Comparison of ENCODE assay signal across 7 mouse cellular contexts in genomic region chr1:92956571-92957335, GRCm38 (mm10). TPM values are rescaled to one million over a fixed set of nuclear protein-coding genes. Genes with fewer than 3 reads are reported as not detected.
DNase-seq lines count a peak whose midpoint lies in the region; ATAC-seq and TF ChIP-seq lines count a peak whose summit lies in the region.
"Not testable (repeated sequence)": the region's sequence is repeated elsewhere in the genome, so short reads cannot be mapped to it uniquely, and the experiment has no call there.

No protein-coding gene starts in this region.

- not testable (repeated sequence) for H3K4me1 ChIP-seq in bone marrow, adult 2 months (ENCODE audit: control insufficient read depth, insufficient read depth, low read length); forebrain, embryonic 12.5 days; heart, embryonic 15.5 days (replicated peaks); kidney, embryonic 16.5 days (ENCODE audit: insufficient read depth, low read length); limb, embryonic 12.5 days (replicated peaks); midbrain, embryonic 13.5 days (replicated peaks)

- H3K4me3 ChIP-seq in bone marrow, adult 2 months (replicated peaks; ENCODE audit: control insufficient read depth, low read depth, low read length); midbrain, embryonic 13.5 days (replicated peaks): not testable (repeated sequence)
- peak overlapping the region; percentile 20; the same call in 1 of the 2 replicates for H3K4me3 ChIP-seq in forebrain, embryonic 12.5 days (replicated peaks)
- H3K4me3 ChIP-seq in heart, embryonic 15.5 days = peak overlapping the region; percentile 21
- peak overlapping the region; percentile 19; the same call in 1 of the 2 replicates for H3K4me3 ChIP-seq in kidney, embryonic 16.5 days (ENCODE audit: low read length)
- peak overlapping the region; percentile 20 for H3K4me3 ChIP-seq in limb, embryonic 12.5 days (replicated peaks)

- ATAC-seq in forebrain, embryonic 12.5 days (ENCODE audit: low FRiP score); heart, embryonic 15.5 days (replicated peaks; ENCODE audit: insufficient number of reproducible peaks, insufficient read depth, low FRiP score, low read depth); kidney, embryonic 16.5 days (ENCODE audit: low FRiP score, low TSS enrichment); limb, embryonic 12.5 days (ENCODE audit: insufficient number of reproducible peaks, insufficient read depth, low FRiP score, low TSS enrichment, low read depth); midbrain, embryonic 13.5 days: not testable (repeated sequence)

- H3K27ac ChIP-seq in bone marrow, adult 2 months (ENCODE audit: control insufficient read depth, insufficient read depth, low read depth, low read length, poor library complexity); forebrain, embryonic 12.5 days; heart, embryonic 15.5 days; kidney, embryonic 16.5 days (ENCODE audit: low read length); limb, embryonic 12.5 days; midbrain, embryonic 13.5 days: not testable (repeated sequence)

- H3K27me3 ChIP-seq in forebrain, embryonic 12.5 days; heart, embryonic 15.5 days; kidney, embryonic 16.5 days (ENCODE audit: insufficient read depth, low read length); limb, embryonic 12.5 days; midbrain, embryonic 13.5 days: not testable (repeated sequence)

- WGBS in bone marrow, adult 2 months = 2% methylated on average over 11 of the region's 11 CpGs
- WGBS in forebrain, embryonic 12.5 days = 9% methylated on average over 11 of the region's 11 CpGs
- WGBS in heart, embryonic 15.5 days = 4% methylated on average over 11 of the region's 11 CpGs
- 7% methylated on average over 11 of the region's 11 CpGs for WGBS in kidney, embryonic 16.5 days
- 9% methylated on average over 11 of the region's 11 CpGs for WGBS in limb, embryonic 12.5 days
- WGBS in midbrain, embryonic 13.5 days = 10% methylated on average over 11 of the region's 11 CpGs

- not testable (repeated sequence) for H3K9me3 ChIP-seq in forebrain, embryonic 12.5 days; heart, embryonic 15.5 days (replicated peaks); kidney, embryonic 16.5 days (ENCODE audit: low read length); limb, embryonic 12.5 days; midbrain, embryonic 13.5 days

- peak; percentile 41 to 68 for DNase-seq in spleen, adult 18-20 months

- H3K36me3 ChIP-seq in forebrain, embryonic 12.5 days (replicated peaks); heart, embryonic 15.5 days; kidney, embryonic 16.5 days (ENCODE audit: insufficient read depth, low read length); limb, embryonic 12.5 days; midbrain, embryonic 13.5 days: not testable (repeated sequence)

- peak overlapping the region; percentile 43 for H3K4me2 ChIP-seq in forebrain, embryonic 12.5 days
- peak overlapping the region; percentile 53 for H3K4me2 ChIP-seq in heart, embryonic 15.5 days
- H3K4me2 ChIP-seq in kidney, embryonic 16.5 days (replicated peaks; ENCODE audit: low read depth, low read length) = peak overlapping the region; percentile 41
- H3K4me2 ChIP-seq in limb, embryonic 12.5 days = peak overlapping the region; percentile 50
- peak overlapping the region; percentile 41 for H3K4me2 ChIP-seq in midbrain, embryonic 13.5 days (replicated peaks)

- peak; percentile 28; the same call in 1 of the 2 replicates for TF ChIP-seq CTCF in bone marrow, adult 2 months (IDR thresholded peaks at IDR 0.05; ENCODE audit: control insufficient read depth, insufficient read depth, low read length)

- not testable (repeated sequence) for TF ChIP-seq POLR2A in bone marrow, adult 2 months (IDR thresholded peaks at IDR 0.05; ENCODE audit: borderline replicate concordance, control insufficient read depth, low read depth, low read length)

- H3K9ac ChIP-seq in forebrain, embryonic 12.5 days = peak overlapping the region; percentile 33; the same call in 1 of the 2 replicates
- not testable (repeated sequence) for H3K9ac ChIP-seq in heart, embryonic 15.5 days; kidney, embryonic 16.5 days (replicated peaks; ENCODE audit: low read length); midbrain, embryonic 13.5 days (replicated peaks)
- H3K9ac ChIP-seq in limb, embryonic 12.5 days (replicated peaks) = 0 out of 2 replicates have a peak overlapping the region, but pooled peaks have one; percentile 18

RNA-seq across cellular contexts. Expression of gene Gpr35, which starts 6.1 kb away (rescaled TPM):
- polyA plus RNA-seq in bone marrow, adult 2 months (2011; ENCODE audit: insufficient read depth, insufficient read length, low replicate concordance, missing spikeins) = 0.49 and 5.0 TPM in 2 replicates
- polyA plus RNA-seq in forebrain, embryonic 12.5 days (2016; fragmentation: Nextera tagmentation; extraction: Ambion mirVana) = 0.51 and 0.63 TPM in 2 replicates
- 0.43 and 0.94 TPM in 2 replicates for polyA plus RNA-seq in heart, embryonic 15.5 days (2015; fragmentation: Nextera tagmentation; extraction: Ambion mirVana)
- 0.50 and 0.62 TPM in 2 replicates for polyA plus RNA-seq in kidney, embryonic 16.5 days (2015; fragmentation: Nextera tagmentation; extraction: Ambion mirVana)
- 0.08 and 0.20 TPM in 2 replicates for polyA plus RNA-seq in limb, embryonic 12.5 days (2016; fragmentation: Nextera tagmentation; extraction: Ambion mirVana)
- 0.34 and 0.44 TPM in 2 replicates for polyA plus RNA-seq in midbrain, embryonic 13.5 days (2015; fragmentation: Nextera tagmentation; extraction: Ambion mirVana)

RNA-seq across cellular contexts. Expression of gene Capn10, which starts 22.6 kb away (rescaled TPM):
- polyA plus RNA-seq in bone marrow, adult 2 months (2011; ENCODE audit: insufficient read depth, insufficient read length, low replicate concordance, missing spikeins) = 5.4 and 15.5 TPM in 2 replicates
- polyA plus RNA-seq in forebrain, embryonic 12.5 days (2016; fragmentation: Nextera tagmentation; extraction: Ambion mirVana) = 52.0 and 52.9 TPM in 2 replicates
- polyA plus RNA-seq in heart, embryonic 15.5 days (2015; fragmentation: Nextera tagmentation; extraction: Ambion mirVana) = 21.7 and 23.6 TPM in 2 replicates
- 42.8 and 44.8 TPM in 2 replicates for polyA plus RNA-seq in kidney, embryonic 16.5 days (2015; fragmentation: Nextera tagmentation; extraction: Ambion mirVana)
- polyA plus RNA-seq in limb, embryonic 12.5 days (2016; fragmentation: Nextera tagmentation; extraction: Ambion mirVana) = 39.6 and 40.2 TPM in 2 replicates
- polyA plus RNA-seq in midbrain, embryonic 13.5 days (2015; fragmentation: Nextera tagmentation; extraction: Ambion mirVana) = 62.6 and 63.2 TPM in 2 replicates

RNA-seq across cellular contexts. Expression of gene Rnpepl1, which starts 46.2 kb away (rescaled TPM):
- 26.4 and 62.1 TPM in 2 replicates for polyA plus RNA-seq in bone marrow, adult 2 months (2011; ENCODE audit: insufficient read depth, insufficient read length, low replicate concordance, missing spikeins)
- polyA plus RNA-seq in forebrain, embryonic 12.5 days (2016; fragmentation: Nextera tagmentation; extraction: Ambion mirVana) = 26.2 and 34.6 TPM in 2 replicates
- 33.5 and 49.5 TPM in 2 replicates for polyA plus RNA-seq in heart, embryonic 15.5 days (2015; fragmentation: Nextera tagmentation; extraction: Ambion mirVana)
- polyA plus RNA-seq in kidney, embryonic 16.5 days (2015; fragmentation: Nextera tagmentation; extraction: Ambion mirVana) = 14.8 and 31.1 TPM in 2 replicates
- 37.9 and 38.1 TPM in 2 replicates for polyA plus RNA-seq in limb, embryonic 12.5 days (2016; fragmentation: Nextera tagmentation; extraction: Ambion mirVana)
- polyA plus RNA-seq in midbrain, embryonic 13.5 days (2015; fragmentation: Nextera tagmentation; extraction: Ambion mirVana) = 20.1 and 24.8 TPM in 2 replicates

RNA-seq across cellular contexts. Expression of gene Aqp12, which starts 49.4 kb away (rescaled TPM):
- not detected in 2 replicates for polyA plus RNA-seq in bone marrow, adult 2 months (2011; ENCODE audit: insufficient read depth, insufficient read length, low replicate concordance, missing spikeins)
- not detected in 2 replicates for polyA plus RNA-seq in forebrain, embryonic 12.5 days (2016; fragmentation: Nextera tagmentation; extraction: Ambion mirVana)
- polyA plus RNA-seq in heart, embryonic 15.5 days (2015; fragmentation: Nextera tagmentation; extraction: Ambion mirVana) = not detected in 2 replicates
- polyA plus RNA-seq in kidney, embryonic 16.5 days (2015; fragmentation: Nextera tagmentation; extraction: Ambion mirVana) = not detected in 2 replicates
- not detected in 2 replicates for polyA plus RNA-seq in limb, embryonic 12.5 days (2016; fragmentation: Nextera tagmentation; extraction: Ambion mirVana)
- not detected in 2 replicates for polyA plus RNA-seq in midbrain, embryonic 13.5 days (2015; fragmentation: Nextera tagmentation; extraction: Ambion mirVana)

RNA-seq across cellular contexts. Expression of gene Dusp28, which starts 50.0 kb away (rescaled TPM):
- 9.2 and 9.3 TPM in 2 replicates for polyA plus RNA-seq in bone marrow, adult 2 months (2011; ENCODE audit: insufficient read depth, insufficient read length, low replicate concordance, missing spikeins)
- 14.1 and 15.1 TPM in 2 replicates for polyA plus RNA-seq in forebrain, embryonic 12.5 days (2016; fragmentation: Nextera tagmentation; extraction: Ambion mirVana)
- 14.1 and 15.0 TPM in 2 replicates for polyA plus RNA-seq in heart, embryonic 15.5 days (2015; fragmentation: Nextera tagmentation; extraction: Ambion mirVana)
- 12.3 and 13.9 TPM in 2 replicates for polyA plus RNA-seq in kidney, embryonic 16.5 days (2015; fragmentation: Nextera tagmentation; extraction: Ambion mirVana)
- 9.6 and 10.8 TPM in 2 replicates for polyA plus RNA-seq in limb, embryonic 12.5 days (2016; fragmentation: Nextera tagmentation; extraction: Ambion mirVana)
- polyA plus RNA-seq in midbrain, embryonic 13.5 days (2015; fragmentation: Nextera tagmentation; extraction: Ambion mirVana) = 15.7 and 16.3 TPM in 2 replicates
